Mouse (Mus musculus) left cerebral cortex, adult 11 months (tissue): ENCODE measurements at regions not wholly inside any gene's neighbourhood (a gene's known extent, or its start where the extent isn't known, plus 50 kb on each side); places are given as distances from the start of the nearest gene placed in this dataset.

Source experiments
- DNase-seq: peaks from one replicate; pipeline ENCODE4 v3.0.0; 2022; ENCODE audit warnings: low spot score

DNA sequence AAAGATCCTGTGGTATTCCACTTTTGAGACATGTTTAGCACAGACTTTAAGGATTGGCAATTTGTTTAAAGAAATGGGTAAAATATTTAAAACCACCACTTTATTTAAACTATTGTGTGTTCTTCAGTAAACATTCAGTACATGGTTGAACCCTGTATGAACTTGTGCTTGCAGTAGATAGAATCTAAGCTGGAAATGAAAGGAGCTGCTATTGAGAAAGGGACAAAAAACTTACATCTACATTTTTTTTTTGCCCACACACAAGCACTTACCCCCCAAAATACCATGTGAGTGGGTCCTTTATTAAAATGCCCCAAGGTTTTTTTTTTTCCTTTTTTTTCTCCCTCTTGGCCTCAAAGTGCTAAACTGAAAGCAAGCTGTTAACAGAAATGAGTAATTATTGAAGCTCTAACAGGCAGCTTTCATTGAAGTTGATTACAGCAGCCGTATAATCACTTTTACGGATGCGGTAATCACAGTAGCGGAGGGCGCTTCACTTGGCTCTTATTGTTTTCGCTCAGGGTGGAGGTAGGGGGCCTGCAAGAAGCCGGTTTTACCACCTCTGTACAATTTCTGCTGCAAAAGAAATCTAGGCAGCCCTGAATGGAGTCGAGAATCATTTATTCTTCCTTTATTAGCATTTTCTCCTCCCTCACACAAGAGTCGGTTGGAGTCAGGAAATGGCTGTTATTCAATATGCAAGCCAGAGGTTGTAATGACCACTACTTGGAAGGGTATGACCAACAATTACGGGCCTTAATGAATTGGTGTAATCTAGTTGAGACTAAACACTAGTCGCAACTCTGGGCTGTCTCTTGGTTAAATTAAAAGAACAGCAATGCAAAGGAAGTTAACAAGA lies 257.7 kb downstream of the Lmo4 start:
- no peak for DNase-seq

DNA sequence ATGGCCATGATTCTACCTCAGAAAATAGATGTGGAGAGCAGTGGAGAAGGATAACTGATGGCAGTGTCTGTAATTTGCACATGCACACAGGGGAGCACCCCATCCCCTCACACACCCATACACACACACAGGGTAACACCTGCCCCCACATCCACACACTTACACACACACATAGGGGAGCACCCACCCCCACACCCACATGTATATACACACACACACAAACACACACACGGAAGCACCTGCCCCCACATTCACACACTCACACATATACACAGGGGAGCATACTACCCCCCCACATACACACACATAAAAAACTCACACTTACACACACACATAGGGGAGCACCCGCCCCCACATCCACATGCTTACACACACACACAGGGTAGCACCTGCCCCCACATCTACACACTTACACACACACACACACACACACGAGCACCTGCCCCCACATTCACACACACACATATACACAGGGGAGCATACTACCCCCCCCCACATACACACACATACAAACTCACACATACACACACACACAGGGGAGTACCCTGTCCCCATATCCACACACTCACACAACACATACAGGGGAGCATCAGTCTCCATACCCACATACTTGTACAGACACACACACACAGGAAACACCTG lies 265.8 kb downstream of the Lmo4 start:
- no peak for DNase-seq

DNA sequence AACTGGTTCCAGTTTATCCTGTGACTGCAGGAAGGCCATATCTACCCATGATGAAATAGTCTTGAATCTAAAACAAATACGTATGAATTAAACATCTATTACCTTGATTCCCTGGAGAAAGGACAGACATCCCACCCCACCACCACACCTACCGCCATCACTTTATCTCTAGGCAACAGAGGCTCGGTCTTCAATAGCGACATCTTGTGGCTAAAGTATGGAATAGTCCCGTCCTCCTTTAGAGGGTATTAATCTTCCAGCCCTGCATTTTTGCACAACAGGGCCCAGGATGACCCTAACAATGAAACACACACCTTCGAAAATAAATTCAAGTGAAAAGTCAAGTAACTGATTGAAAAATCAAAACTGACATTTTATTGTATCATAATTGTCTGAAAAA lies 279.7 kb downstream of the Lmo4 start:
- DNase-seq, result no peak

DNA sequence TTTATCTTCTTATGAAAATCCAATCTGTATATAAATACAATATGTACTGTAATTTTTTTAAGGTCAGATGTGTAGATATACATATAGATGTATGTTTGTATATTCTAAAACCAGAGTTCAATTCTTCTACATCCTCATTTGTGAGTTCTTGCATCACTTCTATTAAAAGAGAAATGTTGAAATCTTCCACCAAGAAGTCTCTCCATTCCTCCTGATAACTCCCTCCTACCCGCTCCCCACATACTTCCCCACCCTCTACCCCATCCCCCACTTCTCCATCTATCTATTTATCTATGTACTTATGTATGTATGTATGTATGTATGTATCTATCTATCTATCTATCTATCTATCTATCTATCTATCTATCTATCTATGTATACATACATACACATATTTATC lies 285.3 kb downstream of the Lmo4 start:
- no peak for DNase-seq

DNA sequence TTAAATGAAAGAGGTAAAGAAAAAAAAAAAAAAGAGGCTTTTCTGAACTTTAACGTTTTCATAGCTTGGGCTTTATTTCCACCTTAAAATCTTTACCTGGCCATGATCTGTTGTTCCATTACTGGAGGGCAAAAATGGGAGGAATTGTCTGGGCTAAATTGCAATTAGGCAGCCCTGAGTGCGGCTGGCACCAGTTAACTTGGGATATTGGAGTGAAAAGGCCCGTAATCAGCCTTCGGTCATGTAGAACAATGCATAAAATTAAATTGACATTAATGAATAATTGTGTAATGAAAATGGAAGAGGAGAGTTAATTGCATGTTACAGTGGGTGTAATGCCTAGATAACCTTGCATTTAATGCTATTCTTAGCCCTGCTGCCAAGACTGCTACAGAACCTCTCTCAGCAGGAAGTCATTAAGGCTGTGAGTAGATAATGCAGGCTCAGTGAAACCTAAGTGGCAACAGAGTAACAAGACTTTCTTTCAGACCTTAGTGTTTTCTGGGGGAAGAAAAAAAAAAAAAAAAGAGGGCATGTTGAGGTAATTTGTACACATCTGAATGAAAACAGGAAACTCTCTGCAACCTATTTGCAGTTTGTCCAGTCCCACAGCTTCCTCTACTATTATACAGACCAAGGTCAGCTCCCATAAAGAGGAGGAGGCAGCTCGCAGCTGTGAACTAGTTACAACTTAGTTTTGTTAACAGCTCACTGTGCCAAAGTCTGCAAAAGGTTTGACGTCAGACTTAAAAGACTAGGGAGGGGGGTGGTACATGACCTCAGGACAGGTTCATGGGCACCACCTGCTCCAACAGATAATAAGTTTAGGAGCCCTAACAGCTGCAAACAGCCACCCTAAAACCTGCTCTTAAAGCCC lies 290.4 kb downstream of the Lmo4 start:
- DNase-seq, result no peak

DNA sequence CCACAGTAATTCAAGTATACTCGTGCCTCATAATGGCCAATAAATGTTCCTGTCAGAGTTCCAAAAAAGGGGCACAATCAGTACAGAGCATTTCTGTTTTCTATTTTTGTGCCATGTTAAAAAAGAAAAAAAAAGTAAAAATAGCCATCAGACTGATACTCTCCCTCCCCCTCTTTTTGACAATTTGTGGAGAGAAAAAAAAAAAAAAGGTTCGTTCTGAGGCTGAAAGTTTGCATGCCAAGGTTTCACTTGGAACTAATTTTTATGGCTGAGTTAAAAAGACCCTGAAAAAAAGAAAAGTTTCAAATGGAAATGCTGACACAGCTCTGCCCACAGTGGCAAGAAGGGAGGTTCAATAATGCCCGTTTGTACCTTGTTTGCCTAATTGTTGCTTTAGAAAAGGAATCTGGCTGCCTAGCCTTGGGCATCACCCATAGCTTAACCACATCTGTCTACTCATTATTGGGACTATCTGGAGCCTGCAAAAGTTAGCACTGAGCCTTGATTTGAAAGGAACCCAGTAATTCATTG lies 291.9 kb downstream of the Lmo4 start:
- DNase-seq, result no peak

DNA sequence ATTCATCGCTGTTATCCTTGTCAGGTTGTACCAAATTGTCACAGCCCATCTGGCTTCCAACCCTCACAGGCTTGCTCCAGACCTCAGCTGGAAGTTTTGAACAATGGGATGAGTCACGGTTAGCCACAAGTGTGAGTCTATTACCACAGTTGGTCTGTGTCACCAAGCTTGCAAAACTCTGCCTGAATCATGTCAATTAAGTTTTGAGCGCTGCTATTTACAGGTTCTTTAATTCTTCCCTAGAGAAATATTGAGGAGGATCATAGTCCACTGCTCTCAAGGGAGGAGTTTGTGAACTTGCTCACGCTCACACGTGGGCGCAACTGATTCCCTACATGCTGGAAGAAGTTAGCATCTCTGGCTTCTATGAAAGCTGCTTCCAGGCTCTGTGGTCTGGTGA lies 292.6 kb downstream of the Lmo4 start:
- no peak for DNase-seq

DNA sequence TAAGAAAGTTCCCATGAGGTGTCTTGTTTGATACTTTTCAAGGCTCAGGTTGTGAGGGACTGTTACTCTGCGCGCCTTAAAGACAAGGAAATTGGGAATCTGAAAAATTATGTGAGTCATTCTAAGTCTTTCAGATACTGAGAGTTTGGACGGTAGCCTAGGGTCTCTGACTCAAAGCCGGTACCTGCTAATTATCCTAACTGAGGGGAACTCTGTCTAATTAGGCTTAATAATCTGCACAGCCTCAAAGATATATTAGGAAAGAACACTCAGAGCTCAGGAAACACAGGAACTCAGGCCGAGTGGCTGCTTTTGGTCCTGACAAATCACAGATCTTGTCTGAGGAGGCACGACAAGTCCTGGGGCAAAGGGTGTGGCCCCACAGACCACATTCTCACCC lies 295.7 kb downstream of the Lmo4 start:
- no peak for DNase-seq

DNA sequence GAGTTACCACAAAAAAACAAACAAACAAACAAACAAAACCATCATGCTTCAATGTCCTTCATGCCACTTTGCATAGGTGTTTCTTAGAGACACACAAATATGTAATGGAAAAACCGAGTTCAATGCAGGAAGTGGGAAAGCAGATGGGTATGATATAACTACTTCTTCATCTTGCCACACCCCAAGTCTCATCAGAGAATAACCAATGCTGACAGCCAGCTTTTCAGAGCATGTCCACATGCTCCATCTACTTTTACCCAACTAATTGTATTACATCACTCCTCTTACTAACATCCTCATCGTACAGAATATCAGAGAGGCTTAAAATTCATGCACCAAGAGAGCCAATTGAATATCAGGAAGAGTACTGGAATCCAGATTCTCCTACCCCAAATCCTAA lies 301.6 kb downstream of the Lmo4 start:
- no peak for DNase-seq

DNA sequence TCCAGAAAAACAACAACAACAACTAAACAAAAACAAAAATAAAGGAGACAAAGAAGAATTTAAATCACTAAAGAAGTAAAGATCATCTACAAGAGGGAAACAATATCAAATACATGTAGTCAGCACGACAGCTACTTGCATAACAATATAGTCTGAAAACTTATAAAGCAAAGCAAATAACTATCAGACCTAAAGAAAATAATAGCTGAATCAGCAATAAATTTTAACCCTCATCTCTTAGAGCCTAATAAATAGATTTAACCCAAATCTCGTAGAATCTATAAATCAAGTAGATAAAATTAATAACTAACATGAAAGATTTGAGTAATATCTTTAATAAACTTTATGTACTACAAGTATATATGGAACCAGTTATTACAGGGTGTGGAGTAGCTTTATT lies 324.2 kb downstream of the Lmo4 start:
- DNase-seq, result no peak

DNA sequence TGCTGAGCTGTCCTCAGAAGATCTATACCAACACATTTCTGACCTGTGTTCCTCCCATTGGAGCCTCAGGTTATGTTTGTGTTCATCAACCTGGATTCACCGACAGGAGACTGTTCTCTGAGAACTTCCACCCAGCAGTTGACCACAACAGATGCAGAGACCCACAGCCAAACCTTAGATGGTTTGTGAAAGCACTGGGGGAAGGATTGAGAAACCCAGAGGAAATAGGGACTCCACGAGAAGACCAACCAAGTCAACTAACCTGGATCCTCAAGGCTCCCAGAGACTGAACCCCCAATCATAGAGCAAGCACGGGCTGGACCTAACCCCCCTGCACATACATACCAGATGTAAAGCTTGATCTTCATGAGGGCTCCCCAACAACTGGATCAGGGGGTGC lies 331.1 kb downstream of the Lmo4 start:
- DNase-seq, result no peak

DNA sequence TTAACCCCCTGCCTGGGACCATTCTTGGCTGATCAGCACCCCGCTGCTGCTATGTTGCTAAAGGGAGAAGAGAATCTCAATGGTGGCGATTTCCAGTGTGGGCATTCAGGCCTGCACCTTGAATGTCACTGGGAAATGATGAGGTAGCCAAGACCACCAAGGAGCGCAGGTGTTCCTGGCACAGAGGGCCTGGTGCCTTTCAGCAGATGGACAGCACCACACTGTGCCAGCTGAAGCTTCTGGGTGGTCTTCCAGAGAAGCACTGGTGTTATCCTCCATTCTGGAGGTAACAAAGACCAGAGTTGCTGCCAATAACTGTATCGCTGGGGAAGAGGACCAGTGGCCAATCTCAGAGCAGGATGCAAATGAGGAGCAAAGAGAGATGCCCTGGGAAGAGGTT lies 338.5 kb downstream of the Lmo4 start:
- no peak for DNase-seq

DNA sequence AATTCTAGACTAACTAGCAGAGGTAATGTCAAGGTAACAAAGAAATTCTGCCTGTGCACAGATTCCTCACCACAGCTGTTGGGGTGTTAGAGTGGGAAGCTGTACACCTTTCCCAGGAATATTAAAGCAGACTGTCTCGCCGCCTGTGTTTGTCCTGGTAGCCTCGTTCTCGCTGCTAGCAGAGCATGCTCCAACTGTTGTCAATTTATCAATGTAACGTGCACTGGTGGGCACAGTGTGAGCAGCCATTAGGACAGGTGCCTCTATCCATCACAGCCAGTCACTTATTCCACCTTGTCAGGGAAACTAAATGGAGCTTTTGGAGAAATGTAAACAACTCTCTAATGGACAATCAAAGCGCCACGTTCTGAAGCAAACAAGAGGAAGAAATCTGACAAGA lies 339.4 kb downstream of the Lmo4 start:
- DNase-seq, result no peak

DNA sequence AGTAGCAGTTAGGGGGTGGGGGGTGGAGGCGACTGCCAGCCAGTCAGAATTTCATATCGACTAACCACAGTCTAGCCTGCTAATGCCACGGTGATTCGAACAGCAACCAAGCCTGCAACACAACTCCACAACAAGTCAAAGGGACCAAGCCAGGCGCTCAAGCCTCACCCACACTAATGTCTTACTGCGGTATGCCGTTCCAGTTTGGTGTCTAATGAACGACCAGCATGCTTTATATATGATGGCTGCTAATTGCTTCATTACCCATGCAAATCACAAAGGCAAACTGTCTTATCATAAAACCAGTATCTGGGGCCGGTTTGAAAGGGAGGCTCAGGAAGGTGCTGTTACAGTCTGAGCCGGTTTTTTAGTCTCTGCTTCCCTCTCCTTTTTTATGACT lies 340.5 kb downstream of the Lmo4 start:
- DNase-seq, result no peak

DNA sequence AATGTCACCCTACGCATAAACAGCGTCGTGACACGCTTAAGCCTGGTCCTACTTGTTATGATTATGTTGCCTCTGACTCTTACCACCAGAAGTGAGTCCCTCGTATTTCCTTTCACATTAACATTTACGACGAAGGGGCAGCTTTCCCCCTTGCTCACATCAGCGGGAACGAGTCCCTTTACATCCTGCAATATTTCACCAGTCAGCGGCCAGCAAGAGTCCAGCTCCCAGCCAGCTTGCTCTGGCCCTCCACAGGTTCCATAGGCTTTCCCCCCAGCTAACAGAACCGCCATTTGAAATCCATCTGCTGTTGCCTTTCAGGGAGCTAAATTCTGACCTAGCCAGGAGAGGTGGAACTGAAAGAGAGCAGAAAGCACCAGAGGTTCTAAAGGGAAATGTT lies 342.5 kb downstream of the Lmo4 start:
- no peak for DNase-seq

DNA sequence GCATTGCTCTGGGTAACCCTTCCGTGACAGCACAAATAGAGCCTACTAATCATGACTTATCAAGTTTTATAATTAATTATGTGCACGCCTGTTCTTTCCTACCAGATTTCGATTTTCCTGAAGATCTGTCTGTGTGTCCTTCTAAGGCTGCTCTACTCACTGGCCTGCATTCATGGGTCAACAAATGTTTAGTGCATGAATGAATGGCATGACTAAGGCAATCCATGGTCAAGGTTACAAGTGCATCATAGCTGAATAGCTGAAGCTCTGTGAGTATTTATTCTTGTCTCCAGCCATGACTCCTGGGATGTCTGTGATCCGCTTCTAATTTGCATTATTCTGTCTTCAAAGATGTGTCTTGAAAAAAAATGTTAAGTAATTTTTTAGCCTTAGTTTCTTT lies 343.2 kb downstream of the Lmo4 start:
- no peak for DNase-seq

DNA sequence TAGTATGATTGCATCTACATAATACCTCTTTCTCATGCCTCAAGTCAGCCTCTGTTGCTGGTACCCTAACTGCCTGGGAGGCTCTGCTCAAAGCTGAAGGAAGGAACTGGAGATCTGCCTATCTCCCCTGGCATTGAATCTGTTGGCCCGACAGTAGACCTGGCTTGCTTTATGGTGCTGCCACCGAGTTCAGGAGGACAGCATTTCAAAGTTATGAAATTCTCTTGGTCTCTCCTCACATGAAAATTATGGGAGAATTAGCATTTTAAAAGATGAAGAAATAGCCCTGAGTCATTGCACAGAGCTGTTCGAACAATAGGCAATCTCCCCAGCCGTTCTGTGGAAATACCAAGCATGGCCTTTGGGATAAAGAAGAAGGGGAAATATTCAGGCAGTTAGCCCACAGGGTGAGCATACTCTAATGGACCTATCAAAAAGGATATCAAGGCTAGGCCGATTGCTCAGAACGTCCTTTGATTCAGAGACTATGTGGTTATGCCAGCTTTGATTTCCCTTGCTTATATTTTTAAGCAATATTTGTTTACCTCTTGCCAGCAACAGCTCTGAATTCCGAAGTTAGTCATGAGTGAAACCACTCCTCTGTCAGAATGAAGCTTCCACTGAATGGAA lies 369.3 kb downstream of the Lmo4 start:
- no peak for DNase-seq

DNA sequence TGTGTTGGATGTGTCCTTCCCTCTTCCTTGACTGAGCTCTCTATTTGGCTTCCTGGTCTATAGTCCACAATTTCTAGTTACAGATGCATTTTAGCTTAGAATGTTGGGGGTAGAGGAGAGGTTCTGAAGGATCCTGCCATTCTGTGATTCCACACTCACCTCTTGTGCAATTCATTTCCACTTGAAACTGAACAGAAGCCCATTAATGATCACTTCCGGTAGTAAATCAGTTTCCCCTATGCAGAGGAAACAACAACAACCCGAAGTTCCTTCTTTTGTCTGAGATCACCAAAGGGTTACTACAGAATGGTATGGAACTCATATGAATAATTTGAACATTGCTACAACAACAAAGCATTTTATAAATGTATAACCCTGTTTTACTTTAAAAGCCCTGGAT lies 370.3 kb downstream of the Lmo4 start:
- no peak for DNase-seq

DNA sequence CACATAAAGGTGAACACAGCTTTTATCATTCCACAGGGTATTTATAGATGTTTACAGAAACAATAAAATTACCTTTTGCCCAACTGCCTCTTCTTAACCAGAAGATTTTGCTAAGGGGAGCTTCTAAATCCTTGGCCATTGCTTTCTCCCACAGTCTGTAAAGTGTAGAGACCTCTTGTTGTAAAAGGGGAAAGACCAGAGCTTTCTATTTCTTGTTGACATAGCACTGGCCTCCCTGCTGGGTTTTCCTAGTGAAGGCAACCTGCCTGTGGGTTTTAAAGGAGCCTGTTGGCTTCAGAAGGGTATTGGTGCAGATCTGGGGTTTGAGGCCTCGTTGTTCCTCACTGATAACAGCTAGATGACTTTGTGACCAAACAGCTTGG lies 381.6 kb downstream of the Lmo4 start:
- DNase-seq, result no peak

DNA sequence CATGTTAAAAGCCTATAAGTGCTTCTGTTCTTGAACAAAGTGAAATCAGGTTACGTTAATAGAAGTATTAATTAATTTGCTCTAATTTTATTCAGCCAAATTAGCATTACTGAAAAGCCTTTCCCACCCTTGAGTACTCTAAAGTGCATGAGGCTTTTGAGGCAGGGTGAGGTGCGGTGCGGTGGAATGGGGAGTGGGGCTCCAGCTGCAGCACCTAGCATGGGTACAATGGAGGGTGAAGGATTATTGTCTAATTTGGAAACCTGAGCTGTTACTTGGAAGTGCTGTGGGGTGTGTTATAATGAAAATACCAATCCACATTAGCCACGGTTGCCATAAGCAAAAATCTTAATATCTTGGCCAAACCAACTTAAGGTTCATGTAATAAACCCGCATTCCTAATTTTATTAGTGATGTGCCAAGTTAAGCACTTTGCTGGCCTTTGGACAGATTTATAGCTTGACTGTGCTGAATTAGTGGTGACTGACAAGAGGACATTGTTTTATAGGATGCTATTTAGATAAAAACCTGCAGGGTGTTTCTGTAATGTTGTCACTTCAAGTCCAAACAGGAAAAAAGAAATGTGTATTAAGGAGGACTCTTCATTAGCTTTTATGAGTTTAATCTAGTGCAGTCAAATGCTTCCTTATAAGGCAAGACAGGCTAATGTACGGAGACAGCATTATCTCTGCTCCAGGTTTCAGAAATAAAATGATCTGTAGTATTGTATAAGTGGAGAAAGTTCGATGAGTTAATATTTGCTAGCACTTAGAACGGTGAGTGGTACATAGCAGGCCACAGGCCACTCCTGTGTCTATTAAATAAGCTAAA lies 382.2 kb downstream of the Lmo4 start:
- no peak for DNase-seq

DNA sequence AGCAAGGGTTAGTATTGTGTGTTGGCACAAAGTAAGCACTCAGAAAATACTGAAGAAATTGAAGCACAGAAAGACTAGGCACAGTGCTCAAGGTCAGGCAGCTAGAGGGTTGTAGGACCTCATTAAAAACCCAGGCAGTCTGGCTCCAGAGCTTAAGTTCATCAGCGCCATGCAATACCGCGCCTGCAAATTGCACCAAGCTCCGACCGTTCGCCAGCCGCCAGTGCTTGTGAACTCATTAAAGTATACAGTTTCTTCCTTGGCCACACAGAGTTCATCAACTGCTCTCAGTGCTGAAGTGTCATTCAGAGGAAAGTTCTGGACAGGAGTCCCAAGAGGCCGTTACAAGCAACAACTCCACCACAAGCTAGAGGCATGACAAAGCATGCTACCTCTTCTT lies 397.5 kb downstream of the Lmo4 start:
- DNase-seq, result no peak
